Mouse (Mus musculus) CH12.LX (cell line): Measurements from ENCODE around the gene Scin. TPM values are rescaled to one million over a fixed set of nuclear protein-coding genes. Genes with fewer than 3 reads are reported as not detected.

Experiments
- DNase-seq: peaks from one replicate; pipeline ENCODE4 v3.0.0-alpha.2; 2013; ENCODE audit errors: extremely low read depth
- H3K27ac ChIP-seq: 2 replicates; pipeline ENCODE4 v1.5.1; 2012; ENCODE audit warnings: low read depth, mild to moderate bottlenecking, control low read depth, moderate library complexity; ENCODE audit not compliant: insufficient read depth
- H3K27me3 ChIP-seq: replicated peaks from 2 replicates; pipeline ENCODE3; 2012; ENCODE audit warnings: inconsistent platforms
- H3K36me3 ChIP-seq, 2 experiments: replicated peaks in 1 of 2; 2 replicates each; pipeline versions ENCODE3 to v1.6.1; 2012; ENCODE audit warnings: inconsistent platforms in 1 of 2, low read length in 1 of 2, mild to moderate bottlenecking in 1 of 2, mixed read lengths in 1 of 2, moderate library complexity in 1 of 2; ENCODE audit not compliant: control insufficient read depth in 1 of 2, insufficient read depth in 1 of 2
- H3K4me1 ChIP-seq, 2 experiments: 2 replicates each; pipeline ENCODE4 v1.6.1; 2012; ENCODE audit warnings: inconsistent platforms in 1 of 2, moderate library complexity in 1 of 2; ENCODE audit not compliant: insufficient read depth in 2 of 2, control insufficient read depth in 1 of 2
- H3K4me2 ChIP-seq: 2 replicates; pipeline ENCODE4 v1.6.1; 2012; ENCODE audit warnings: low read depth, mild to moderate bottlenecking, control low read depth; ENCODE audit not compliant: poor library complexity, insufficient read depth, severe bottlenecking
- H3K4me3 ChIP-seq, 3 experiments: fragments of 150-350 bp in 1 of 3; sonication (generic) in 1 of 3; replicated peaks in 1 of 3; 2 replicates each; pipeline versions ENCODE3 to v1.5.1; 2011 to 2012; ENCODE audit warnings: low read depth in 2 of 3, low read length in 2 of 3, mild to moderate bottlenecking in 2 of 3, moderate library complexity in 2 of 3, control low read depth in 1 of 3, improper control_type of control experiment in 1 of 3, inconsistent platforms in 1 of 3, mixed read lengths in 1 of 3; ENCODE audit not compliant: poor library complexity in 1 of 3
- H3K79me2 ChIP-seq: replicated peaks from 2 replicates; pipeline ENCODE4 v1.6.1; 2012; ENCODE audit warnings: mild to moderate bottlenecking, moderate library complexity; ENCODE audit not compliant: control insufficient read depth, poor library complexity, insufficient read depth, severe bottlenecking; ENCODE audit errors: extremely low read depth
- H3K9ac ChIP-seq: 2 replicates; pipeline ENCODE4 v1.6.1; 2012; ENCODE audit warnings: low read depth, mild to moderate bottlenecking, control low read depth, moderate library complexity; ENCODE audit not compliant: insufficient read depth
- H3K9me3 ChIP-seq: replicated peaks from 2 replicates; pipeline ENCODE3; 2012; ENCODE audit warnings: low read length, inconsistent platforms, mixed read lengths
- BHLHE40 ChIP-seq: IDR thresholded peaks from 2 replicates; pipeline ENCODE4 v1.6.1; 2011; ENCODE audit warnings: mild to moderate bottlenecking, low read depth, low read length, improper control_type of control experiment
- CHD2 ChIP-seq: IDR thresholded peaks from 2 replicates; pipeline ENCODE4 v1.6.1; 2011; ENCODE audit warnings: low read length, improper control_type of control experiment
- CTCF ChIP-seq, 2 experiments: IDR thresholded peaks in 1 of 2; conservative IDR thresholded peaks in 1 of 2; 2 replicates each; pipeline ENCODE4 v1.5.1; 2011 to 2012; ENCODE audit warnings: low read depth in 2 of 2, low read length in 2 of 2, improper control_type of control experiment in 1 of 2, inconsistent platforms in 1 of 2, mild to moderate bottlenecking in 1 of 2, moderate library complexity in 1 of 2
- E2F4 ChIP-seq: IDR thresholded peaks from 2 replicates; pipeline ENCODE4 v1.6.1; 2011; ENCODE audit warnings: low read depth, low read length, improper control_type of control experiment; ENCODE audit not compliant: insufficient replicate concordance
- ELF1 ChIP-seq: IDR thresholded peaks from 2 replicates; pipeline ENCODE4 v1.6.1; 2014; ENCODE audit warnings: low read depth, mild to moderate bottlenecking, inconsistent platforms, low read length, improper control_type of control experiment
- HCFC1 ChIP-seq: IDR thresholded peaks from 2 replicates; pipeline ENCODE4 v1.6.1; 2012; ENCODE audit warnings: low read depth, mild to moderate bottlenecking, inconsistent platforms, low read length, improper control_type of control experiment
- IRF4 ChIP-seq: IDR thresholded peaks from 2 replicates; pipeline ENCODE4 v1.6.1; 2014; ENCODE audit warnings: low read depth, mild to moderate bottlenecking, inconsistent platforms, low read length, improper control_type of control experiment
- JUND ChIP-seq: conservative IDR thresholded peaks from 2 replicates; pipeline ENCODE4 v1.6.1; 2011; ENCODE audit warnings: low read depth, low read length, improper control_type of control experiment
- KAT2A ChIP-seq: IDR thresholded peaks from 2 replicates; pipeline ENCODE4 v1.6.1; 2012; ENCODE audit warnings: low read length, improper control_type of control experiment, inconsistent platforms; ENCODE audit not compliant: insufficient replicate concordance
- MAX ChIP-seq: IDR thresholded peaks from 2 replicates; pipeline ENCODE4 v1.6.1; 2011; ENCODE audit warnings: low read length, improper control_type of control experiment
- MAZ ChIP-seq: IDR thresholded peaks from 2 replicates; pipeline ENCODE4 v1.6.1; 2012; ENCODE audit warnings: low read depth, mild to moderate bottlenecking, inconsistent platforms, low read length, improper control_type of control experiment, moderate library complexity
- MEF2A ChIP-seq: IDR thresholded peaks from 2 replicates; pipeline ENCODE4 v1.6.1; 2014; ENCODE audit warnings: low read depth, mild to moderate bottlenecking, inconsistent platforms, low read length, improper control_type of control experiment, borderline replicate concordance
- MXI1 ChIP-seq: IDR thresholded peaks from 2 replicates; pipeline ENCODE4 v1.6.1; 2011; ENCODE audit warnings: mild to moderate bottlenecking, low read depth, low read length, improper control_type of control experiment
- NELFE ChIP-seq: IDR thresholded peaks from 2 replicates; pipeline ENCODE4 v1.6.1; 2011; ENCODE audit warnings: low read depth, low read length, improper control_type of control experiment
- NRF1 ChIP-seq: IDR thresholded peaks from 2 replicates; pipeline ENCODE4 v1.6.1; 2014; ENCODE audit warnings: low read depth, mild to moderate bottlenecking, inconsistent platforms, low read length, improper control_type of control experiment, moderate library complexity
- PAX5 ChIP-seq: IDR thresholded peaks from 2 replicates; pipeline ENCODE4 v1.6.1; 2012; ENCODE audit warnings: low read length, inconsistent platforms, mixed read lengths
- POLR2A ChIP-seq: IDR thresholded peaks from 2 replicates; pipeline ENCODE4 v1.6.1; 2011; ENCODE audit warnings: low read depth, mild to moderate bottlenecking, improper control_type of control experiment, low read length
- POLR2AphosphoS2 ChIP-seq: IDR thresholded peaks from 2 replicates; pipeline ENCODE4 v1.6.1; 2011; ENCODE audit warnings: low read depth, low read length, improper control_type of control experiment
- RAD21 ChIP-seq: IDR thresholded peaks from 2 replicates; pipeline ENCODE4 v1.6.1; 2011; ENCODE audit warnings: low read depth, mild to moderate bottlenecking, low read length, improper control_type of control experiment, moderate library complexity
- RCOR1 ChIP-seq: conservative IDR thresholded peaks from 2 replicates; pipeline ENCODE4 v1.6.1; 2012; ENCODE audit warnings: low read depth, mild to moderate bottlenecking, inconsistent platforms, low read length, improper control_type of control experiment
- SIN3A ChIP-seq: IDR thresholded peaks from 2 replicates; pipeline ENCODE4 v1.6.1; 2012; ENCODE audit warnings: low read length, improper control_type of control experiment, inconsistent platforms
- SMC3 ChIP-seq: IDR thresholded peaks from 2 replicates; pipeline ENCODE4 v1.6.1; 2011; ENCODE audit warnings: low read depth, low read length, improper control_type of control experiment
- TBP ChIP-seq: conservative IDR thresholded peaks from 2 replicates; pipeline ENCODE4 v1.6.1; 2011; ENCODE audit warnings: low read depth, low read length, improper control_type of control experiment
- TCF12 ChIP-seq: IDR thresholded peaks from 2 replicates; pipeline ENCODE4 v1.6.1; 2014; ENCODE audit warnings: low read depth, mild to moderate bottlenecking, inconsistent platforms, low read length, improper control_type of control experiment
- UBTF ChIP-seq: IDR thresholded peaks from 2 replicates; pipeline ENCODE4 v1.6.1; 2012; ENCODE audit warnings: low read depth, mild to moderate bottlenecking, inconsistent platforms, low read length, improper control_type of control experiment, moderate library complexity
- USF1 ChIP-seq: IDR thresholded peaks from 2 replicates; pipeline ENCODE4 v1.6.1; 2014; ENCODE audit warnings: low read depth, mild to moderate bottlenecking, inconsistent platforms, low read length, improper control_type of control experiment
- USF2 ChIP-seq: conservative IDR thresholded peaks from 2 replicates; pipeline ENCODE4 v1.6.1; 2011; ENCODE audit warnings: low read depth, low read length, improper control_type of control experiment
- ZC3H11A ChIP-seq: IDR thresholded peaks from 2 replicates; pipeline ENCODE4 v1.6.1; 2012; ENCODE audit warnings: low read depth, mild to moderate bottlenecking, inconsistent platforms, low read length, improper control_type of control experiment
- ZMIZ1 ChIP-seq: IDR thresholded peaks from 2 replicates; pipeline ENCODE4 v1.6.1; 2012; ENCODE audit warnings: low read depth, mild to moderate bottlenecking, inconsistent platforms, low read length, improper control_type of control experiment
- ZNF384 ChIP-seq: IDR thresholded peaks from 2 replicates; pipeline ENCODE4 v1.6.1; 2012; ENCODE audit warnings: low read depth, low read length, improper control_type of control experiment, inconsistent platforms
- dilution Hi-C: fragments of 300-500 bp; cut with MboI; formaldehyde crosslinking; loops from 2 replicates; pipeline ENCODE4 v1.14.3; 2020; ENCODE audit warnings: low sequenced_read_pairs; ENCODE audit not compliant: extremely low pct_unique_long_range_greater_than_20kb, extremely low pct_ligation_motif_present
- in situ Hi-C: fragments of 300-500 bp; cut with MboI; formaldehyde crosslinking; loops from 3 replicates; pipeline ENCODE4 v1.14.3; 2019; ENCODE audit warnings: low sequenced_read_pairs, low pct_ligation_motif_present, low pct_unique_long_range_greater_than_20kb, mixed read lengths
- polyA plus RNA-seq: library from polyadenylated mRNA; unstranded; fragments of >175 nt; gene quantifications from 2 replicates; pipeline ENCODE4 v1.2.1, GENCODE M21; 2012; ENCODE audit warnings: low read depth; ENCODE audit not compliant: insufficient read length
- total RNA-seq, 2 experiments: library from RNA; depleted of rRNA; stranded (reverse); fragments of 300-350 nt in 1 of 2; fragments of >200 nt in 1 of 2; gene quantifications; 2 replicates each; pipeline ENCODE4 v1.2.3; 2012 to 2014

Gene Scin
- total and polyA plus RNA-seq, 3 experiments, result not detected

DNA sequence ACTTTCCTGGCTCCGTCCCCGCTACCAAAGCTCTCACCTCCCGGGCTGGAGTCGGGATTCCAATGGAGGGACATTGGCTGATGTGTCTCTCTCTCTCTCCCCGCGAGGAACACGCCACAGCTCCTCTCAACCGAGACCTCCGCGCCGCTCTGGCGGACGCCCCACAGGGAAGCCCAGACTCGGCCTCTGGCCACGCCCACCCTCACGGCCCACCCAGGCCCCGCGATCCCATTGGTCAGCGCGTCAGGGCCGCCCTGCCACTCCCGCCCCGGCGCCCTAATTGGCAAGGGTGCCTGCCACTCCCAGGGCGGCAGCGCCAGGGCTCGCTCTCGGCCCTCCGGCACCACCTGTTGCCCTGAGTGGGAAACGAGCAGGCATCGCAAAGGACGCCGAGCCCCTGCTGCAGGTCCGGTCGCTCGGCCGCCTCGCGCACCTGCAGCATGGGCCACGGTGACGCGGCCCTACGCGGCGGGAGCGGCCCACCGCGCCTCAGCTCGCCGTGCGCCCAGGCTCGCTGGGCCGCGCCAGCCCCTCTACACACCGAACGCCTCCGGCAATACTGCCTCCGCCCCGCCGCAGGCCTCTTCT lies 96.7 kb downstream of the Scin start:
- Histone ChIP-seq H3K4me3 (peak overlapping the region; percentile 80 to 94 (median 80)), H3K27ac (peak overlapping the region; percentile 74), H3K36me3 (peaks cover 0 to 3% of the 10 kb centered on the region in 2 experiments), H3K27me3 (no peaks in the 10 kb centered on the region), H3K9ac (peak overlapping the region; percentile 68), H3K4me1 (peaks cover 2 to 13% of the 10 kb centered on the region in 2 experiments; a peak in 2 of 4 replicates), H3K9me3 (no peaks in the 10 kb centered on the region), H3K79me2 (peaks cover 28% of the 10 kb centered on the region), H3K4me2 (peak overlapping the region; percentile 98; the same call in 1 of the 2 replicates)
- peak; percentile 94 for DNase-seq
- dilution Hi-C loops, result no loop called here
- TF ChIP-seq MAX (peak; percentile 68), ZMIZ1 (peak; percentile 91), JUND (no peak), NRF1 (peak; percentile 49), TCF12 (peak; percentile 98), RAD21 (peak; percentile 92), TBP (peak; percentile 70; the same call in 1 of the 2 replicates), CHD2 (peak; percentile 87), ZC3H11A (peak; percentile 84), SIN3A (peak; percentile 7; the same call in 1 of the 2 replicates), POLR2AphosphoS2 (peak; percentile 77; the same call in 1 of the 2 replicates), PAX5 (no peak), BHLHE40 (peak; percentile 65), CTCF (conservative IDR thresholded peaks at IDR 0.05 in 1 of 2, IDR thresholded peaks at IDR 0.05 in 1 of 2; ENCODE audit: low read depth in 2 of 2, low read length in 2 of 2) (peak in 1 of 2 experiments; percentile 89; a peak in 2 of 4 replicates), POLR2A (peak; percentile 95), HCFC1 (peak; percentile 51; the same call in 1 of the 2 replicates), ELF1 (peak; percentile 72), ZNF384 (no peak), USF1 (no peak), IRF4 (peak; percentile 80), RCOR1 (0 out of 2 replicates have a peak, but pooled peaks have one; percentile 41), UBTF (peak; percentile 81; the same call in 1 of the 2 replicates), MXI1 (no peak; the same call in none of the 2 replicates), MAZ (no peak; the same call in 1 of the 2 replicates), KAT2A (0 out of 2 replicates have a peak, but pooled peaks have one; percentile 48), USF2 (no peak), SMC3 (peak; percentile 93), NELFE (peak; percentile 94), E2F4 (no peak), MEF2A (peak; percentile 69)
- in situ Hi-C loops, result loop anchor here (5.0 kb wide), 1 partner anchor 375 kb away; no protein-coding TSS in a partner anchor
